Mouse (Mus musculus) erythroblast, adult 5-6 weeks (primary cell): ENCODE data around the gene Med7. TPM values are rescaled to one million over a fixed set of nuclear protein-coding genes. Genes with fewer than 3 reads are reported as not detected.
"Not testable (repeated sequence)": the region's sequence is repeated elsewhere in the genome, so short reads cannot be mapped to it uniquely, and the experiment has no call there.

Experiments
- ATAC-seq: replicated peaks from 2 replicates; pipeline ENCODE4 v1.8.0; 2016; ENCODE audit warnings: moderate number of reproducible peaks, mild to moderate bottlenecking, moderate TSS enrichment, inconsistent platforms; ENCODE audit not compliant: poor library complexity, low FRiP score, severe bottlenecking
- total RNA-seq, 2 experiments: library from RNA; stranded (forward) in 1 of 2; stranded (reverse) in 1 of 2; fragments of 150-400 nt in 1 of 2; fragments of 200-764, 138-1000 nt in 1 of 2; gene quantifications; 2 replicates each; pipeline versions ENCODE4 v1.2.3 to v1.2.4; 2015 to 2017; ENCODE audit warnings: low replicate concordance in 2 of 2

The Med7 gene
- total RNA-seq, 2 experiments from 2014 or later, result 40.0 to 110 TPM

DNA sequence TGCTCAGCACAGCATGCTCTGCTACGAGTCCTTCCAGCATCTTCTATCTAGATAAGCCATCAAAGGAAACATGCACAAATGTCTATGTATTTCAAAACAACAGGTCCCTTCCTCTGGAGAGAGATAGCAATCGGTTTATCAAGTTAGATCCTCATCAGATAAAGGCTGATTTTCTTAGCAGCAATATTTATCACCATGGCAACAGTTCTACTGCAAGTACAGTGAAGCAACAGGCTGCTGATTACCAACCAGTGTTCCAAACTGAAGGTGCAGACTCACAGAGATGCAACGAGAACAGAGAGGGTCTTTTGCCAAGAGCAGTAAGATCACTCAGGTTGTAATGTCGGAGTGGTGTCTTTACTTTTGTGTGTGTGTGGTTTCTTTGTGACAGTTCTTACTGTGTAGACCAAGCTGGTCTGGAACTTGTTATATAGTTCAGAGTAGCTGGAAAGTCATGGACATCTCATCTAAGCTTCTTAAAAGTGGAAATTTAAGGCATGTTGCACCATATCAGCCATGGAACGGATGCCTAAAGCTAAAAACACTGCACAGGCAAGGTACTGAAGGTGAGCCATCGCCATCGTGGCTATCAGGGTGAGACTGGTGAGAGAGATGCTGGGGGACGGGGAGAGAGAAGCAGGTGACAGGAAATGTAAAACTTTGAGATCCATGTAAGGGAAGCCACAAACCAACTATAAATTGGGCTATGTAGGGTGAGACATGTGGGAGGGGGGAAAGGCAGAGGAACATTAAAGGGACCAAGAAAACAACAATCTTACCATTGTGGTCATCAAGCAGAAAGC is 15.4 kb upstream of the Med7 start:
- no peak for ATAC-seq

DNA sequence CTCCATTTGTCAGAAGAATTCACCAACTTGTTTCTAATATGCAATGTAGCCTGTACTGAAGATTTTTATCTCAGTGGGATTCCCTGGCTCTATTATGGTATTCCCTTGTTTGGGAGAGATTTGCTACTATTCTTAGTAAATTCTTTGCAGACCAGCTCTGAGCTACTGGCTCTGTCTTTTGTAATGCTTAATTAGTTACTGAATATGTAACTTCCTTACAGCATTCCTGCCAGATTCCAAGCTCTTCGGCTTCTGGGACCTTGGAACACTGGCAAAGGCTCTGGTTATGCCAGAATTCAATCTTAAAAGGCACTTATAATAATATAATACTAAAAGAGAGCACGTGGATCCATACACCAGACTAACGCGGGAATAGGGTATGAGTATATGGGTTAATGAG is 8.6 kb upstream of the Med7 start:
- ATAC-seq, result not testable (repeated sequence)

DNA sequence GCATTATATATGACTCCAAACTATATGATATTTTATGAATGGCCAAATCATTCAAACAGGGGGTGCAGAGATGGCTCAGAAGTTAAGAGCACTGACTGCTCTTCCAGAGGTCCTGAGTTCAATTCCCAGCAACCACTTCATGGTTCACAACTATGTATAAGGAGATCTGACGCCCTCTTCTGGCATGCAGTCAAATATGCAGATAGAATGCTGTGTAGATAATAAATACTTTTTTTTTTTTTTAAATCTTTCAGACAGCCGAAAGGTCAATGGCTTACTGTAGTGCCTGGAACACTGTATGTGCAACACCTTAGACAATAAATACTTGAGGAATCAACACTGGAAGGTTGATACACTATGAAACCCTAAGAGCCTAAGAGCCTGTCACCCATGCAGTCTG is 6.6 kb upstream of the Med7 start:
- no peak for ATAC-seq

GRCm38 (mm10) chr11:46431129-46431528 is 5.6 kb upstream of the Med7 start:
- peak; percentile 93 for ATAC-seq

GRCm38 (mm10) chr11:46435363-46435762 is 1.4 kb upstream of the Med7 start:
- ATAC-seq, result no peak

DNA sequence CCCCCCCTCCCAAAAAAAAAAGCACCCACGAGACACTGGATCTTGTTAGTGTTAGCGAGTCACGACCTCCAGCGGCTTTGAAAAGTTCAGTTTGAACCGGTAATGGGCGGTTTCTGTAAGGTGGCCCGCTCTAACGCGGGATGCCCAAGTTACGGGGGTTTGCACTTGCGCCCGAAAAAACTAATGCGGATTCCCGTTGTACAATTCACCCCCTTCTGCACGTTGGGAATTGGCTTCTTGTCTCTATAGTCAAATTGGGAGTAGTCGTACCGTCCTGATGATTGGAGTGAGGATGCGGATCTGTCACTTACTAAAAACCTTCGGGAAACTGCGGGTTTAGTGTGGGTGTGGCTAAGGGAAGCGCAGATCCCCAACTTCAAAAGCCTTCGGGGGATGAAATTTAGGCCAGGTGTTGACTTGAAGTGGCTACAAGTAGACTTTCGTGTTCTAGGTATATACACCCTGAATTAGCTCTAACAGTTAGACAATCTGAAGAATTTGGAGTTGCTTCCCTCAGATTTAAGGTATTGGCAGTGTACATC is 805 bp downstream of the Med7 start:
- peak; percentile 64 for ATAC-seq

- ATAC-seq, result no peak
Measured at GRCm38 (mm10) chr11:46439005-46439543, 2.3 kb downstream of the Med7 start.

GRCm38 (mm10) chr11:46441774-46442173 is 5.0 kb downstream of the Med7 start:
- ATAC-seq, result peak; percentile 61

DNA sequence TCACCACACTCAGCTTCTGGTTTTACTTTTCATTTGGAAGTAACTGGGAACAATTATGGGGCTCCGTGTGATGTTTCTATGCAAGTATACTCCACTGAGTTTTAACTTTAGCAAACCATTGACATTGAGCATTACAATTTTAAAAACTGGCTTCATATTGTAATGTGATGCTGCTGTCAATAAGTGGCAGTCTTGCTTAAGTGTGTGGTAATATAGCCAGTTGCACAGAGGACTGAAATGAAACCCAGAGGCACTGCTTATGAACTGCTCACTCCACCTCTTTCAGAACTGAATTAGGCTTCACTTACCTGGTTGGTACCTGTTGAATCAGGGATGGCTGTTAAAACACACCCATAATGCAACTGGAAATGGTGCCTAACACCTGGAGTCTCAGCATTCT is 6.4 kb downstream of the Med7 start:
- ATAC-seq, result no peak

DNA sequence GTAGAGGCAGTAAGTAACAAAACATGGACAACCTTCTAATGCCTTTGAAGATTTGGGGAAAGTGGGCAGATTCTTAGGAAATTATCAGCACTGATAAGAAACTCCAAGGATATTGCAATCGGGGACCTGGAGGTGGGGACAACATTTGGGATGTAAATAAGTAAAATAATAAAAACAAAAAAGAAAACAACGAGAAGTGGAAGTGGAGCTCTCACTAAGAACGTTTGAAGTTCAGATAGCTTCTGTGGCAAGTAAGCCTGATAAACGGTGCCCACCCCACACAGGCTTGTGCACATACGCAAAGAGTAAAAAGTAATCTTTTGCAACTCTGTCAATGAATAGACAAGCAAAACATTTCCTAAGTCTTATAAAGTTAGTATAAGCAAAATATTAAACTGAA is 7.3 kb downstream of the Med7 start:
- no peak for ATAC-seq

DNA sequence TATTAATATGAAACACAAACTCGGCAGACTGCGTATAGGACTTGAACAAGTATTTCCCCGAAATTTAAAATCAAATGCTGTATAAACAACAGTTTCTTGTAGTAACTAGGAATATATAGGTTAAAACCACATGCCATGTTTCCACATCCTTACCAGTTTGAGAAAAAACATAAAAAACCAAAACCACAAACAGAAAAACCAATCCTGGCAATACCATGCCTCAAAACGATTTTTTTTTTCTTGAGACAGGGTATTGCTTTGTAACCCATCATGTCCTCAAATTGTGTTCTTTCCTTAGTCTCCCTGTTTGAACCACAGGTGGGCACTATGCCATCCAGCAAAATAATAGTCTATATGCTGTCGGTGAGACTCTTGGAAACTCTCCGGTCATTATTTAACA is 9.4 kb downstream of the Med7 start:
- ATAC-seq, result no peak

GRCm38 (mm10) chr11:46447644-46448484 is 11.1 kb downstream of the Med7 start:
- ATAC-seq, result no peak

GRCm38 (mm10) chr11:46449461-46450080 is 12.8 kb downstream of the Med7 start:
- no peak for ATAC-seq

DNA sequence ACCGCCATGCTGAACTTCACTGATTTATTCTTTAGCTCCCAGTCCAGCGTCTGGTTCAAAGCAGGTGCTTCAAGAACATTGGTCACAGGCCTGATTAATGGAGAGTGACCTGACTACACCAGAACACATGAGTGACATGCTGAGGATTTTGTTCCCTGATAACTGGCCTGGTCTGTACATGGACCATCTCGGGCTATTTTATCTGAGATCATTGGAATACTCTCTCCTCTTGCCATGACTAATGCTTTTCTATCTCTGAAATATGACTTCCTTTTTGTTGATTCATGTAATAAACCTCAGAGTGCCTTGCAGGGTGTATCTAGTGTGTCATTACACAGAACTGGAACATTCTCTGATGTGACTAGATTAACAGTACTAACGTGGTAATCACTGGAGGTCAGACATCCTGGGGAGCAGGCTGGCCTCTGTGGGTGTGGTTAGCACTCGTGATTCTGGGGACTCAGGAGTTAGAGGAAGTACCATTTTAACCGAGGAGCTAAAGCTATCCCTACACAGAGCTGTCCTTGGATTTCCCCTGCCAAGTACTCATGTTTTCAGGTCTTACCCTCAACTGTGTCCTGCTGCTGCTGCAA is 17.8 kb downstream of the Med7 start, which contains the start of gene Havcr2:
Havcr2 (plus strand) TSS at position 483 of the 593 bp plus-strand sequence.
- peak; percentile 63 for ATAC-seq

- ATAC-seq, result no peak
Measured at GRCm38 (mm10) chr11:46459960-46460359, 23.2 kb downstream of the Med7 start.

DNA sequence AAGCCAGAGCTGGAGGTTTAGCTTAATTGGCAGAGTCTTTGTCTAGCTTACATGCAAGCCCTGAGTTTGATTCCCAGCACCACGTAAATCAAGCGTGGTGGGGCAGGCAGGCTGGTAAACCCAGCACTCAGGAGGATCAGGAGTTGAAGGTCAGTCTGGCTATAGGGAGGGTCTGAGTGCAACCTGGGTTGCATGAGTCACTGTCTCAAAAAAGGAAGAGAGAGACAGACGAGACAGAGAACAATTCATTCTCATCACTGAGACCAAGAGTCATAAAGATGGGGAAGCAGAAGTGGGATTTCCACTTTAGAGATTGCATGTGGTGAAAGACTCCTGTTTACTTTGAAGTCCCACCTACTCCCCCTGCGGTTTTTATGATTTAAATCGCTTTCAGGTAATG is 24.6 kb downstream of the Med7 start:
- no peak for ATAC-seq

GRCm38 (mm10) chr11:46461931-46462330 is 25.2 kb downstream of the Med7 start:
- ATAC-seq, result no peak

DNA sequence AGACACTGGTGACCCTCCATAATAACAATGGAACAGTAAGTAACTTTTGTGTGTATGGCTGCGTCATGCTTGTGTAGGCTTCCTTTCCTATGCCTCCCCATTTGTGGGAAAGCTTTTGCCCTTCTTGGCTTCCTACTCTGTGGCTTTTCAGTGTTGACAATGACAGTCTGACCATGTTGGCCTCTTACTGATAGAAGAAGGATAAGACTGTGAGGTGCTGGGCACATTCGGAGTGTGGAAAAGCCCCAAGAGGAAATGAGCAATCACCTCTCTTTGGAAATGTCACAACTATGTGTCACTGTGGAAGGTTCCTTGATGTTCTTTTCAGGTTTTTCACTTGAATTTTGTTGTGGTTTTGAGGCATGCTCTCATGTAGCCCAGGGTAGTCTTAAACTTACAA is 30.2 kb downstream of the Med7 start:
- no peak for ATAC-seq

- ATAC-seq, result no peak
Measured at GRCm38 (mm10) chr11:46474220-46474619, 37.5 kb downstream of the Med7 start.

- no peak for ATAC-seq
Measured at GRCm38 (mm10) chr11:46479311-46479710, 42.6 kb downstream of the Med7 start.
